Mouse (Mus musculus): ENCODE measurements around the gene Cdkn2b. TPM values are rescaled to one million over a fixed set of nuclear protein-coding genes. Genes with fewer than 3 reads are reported as not detected.

The Cdkn2b gene
- polyA plus RNA-seq, 1 experiment from 2014 or later, result 0.31 TPM

- Histone ChIP-seq H3K9ac (ENCODE audit: low read length) (no peak overlapping the region), H3K9me3 (ENCODE audit: control insufficient read depth, low read length) (no peaks in the 10 kb centered on the region), H3K36me3 (ENCODE audit: control insufficient read depth, insufficient read depth, low read length) (no peaks in the 10 kb centered on the region), H3K4me3 (ENCODE audit: low read depth, low read length) (no peak overlapping the region), H3K27me3 (ENCODE audit: control insufficient read depth, insufficient read depth, low read length) (no peaks in the 10 kb centered on the region), H3K4me1 (replicated peaks; ENCODE audit: control insufficient read depth, insufficient read depth, low read length) (no peaks in the 10 kb centered on the region), H3K4me2 (ENCODE audit: low read depth, low read length, severe bottlenecking) (no peak overlapping the region), H3K27ac (ENCODE audit: low read depth, low read length) (no peak overlapping the region)
- 59% methylated on average over 5 of the region's 5 CpGs for WGBS
- no peak for DNase-seq (ENCODE audit: low spot score)
- ATAC-seq (replicated peaks; ENCODE audit: low FRiP score), result no peak
These were observed 38.0 kb upstream of the Cdkn2b start for GRCm38 (mm10) chr4:89348842-89349241.

GRCm38 (mm10) chr4:89313461-89313860, 2.6 kb upstream of the Cdkn2b start:
- ATAC-seq (replicated peaks; ENCODE audit: low FRiP score) (no peak), DNase-seq (ENCODE audit: low spot score) (peak; percentile 78)
- Histone ChIP-seq H3K4me2 (ENCODE audit: low read depth, low read length, severe bottlenecking) (no peak overlapping the region), H3K27ac (ENCODE audit: low read depth, low read length) (no peak overlapping the region), H3K27me3 (ENCODE audit: control insufficient read depth, insufficient read depth, low read length) (peaks cover 23% of the 10 kb centered on the region), H3K4me1 (replicated peaks; ENCODE audit: control insufficient read depth, insufficient read depth, low read length) (no peaks in the 10 kb centered on the region), H3K36me3 (ENCODE audit: control insufficient read depth, insufficient read depth, low read length) (no peaks in the 10 kb centered on the region), H3K9me3 (ENCODE audit: control insufficient read depth, low read length) (no peaks in the 10 kb centered on the region), H3K4me3 (ENCODE audit: low read depth, low read length) (no peak overlapping the region), H3K9ac (ENCODE audit: low read length) (no peak overlapping the region)
- WGBS, result 12% methylated on average over 13 of the region's 13 CpGs

DNA sequence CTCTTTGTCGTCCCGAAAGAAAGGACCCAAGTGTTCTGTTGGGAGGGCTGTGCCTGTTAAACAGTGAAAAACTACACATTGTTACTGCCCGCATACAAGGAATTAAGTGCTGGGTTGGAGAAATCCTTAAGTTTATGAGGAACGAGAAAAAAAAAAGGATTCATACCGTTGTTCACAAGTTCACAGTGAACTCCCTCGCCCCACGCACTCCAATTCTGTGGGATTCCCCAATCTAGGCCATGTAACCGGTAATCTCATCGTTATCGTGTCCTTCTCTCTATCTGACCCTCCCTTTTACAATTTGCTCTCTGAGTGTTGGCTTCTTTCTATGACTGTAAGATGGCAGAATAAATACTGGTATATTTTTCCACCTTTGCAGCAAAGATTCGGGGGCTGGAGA, 843 bp downstream of the Cdkn2b start:
- no peak for DNase-seq (ENCODE audit: low spot score)
- H3K27ac ChIP-seq (ENCODE audit: low read depth, low read length), result no peak overlapping the region
- H3K27me3 ChIP-seq (ENCODE audit: control insufficient read depth, insufficient read depth, low read length), result peaks cover 52% of the 10 kb centered on the region
- no peaks in the 10 kb centered on the region for H3K36me3 ChIP-seq (ENCODE audit: control insufficient read depth, insufficient read depth, low read length)
- H3K9ac ChIP-seq (ENCODE audit: low read length), result no peak overlapping the region
- WGBS, result 0% methylated on average over 11 of the region's 11 CpGs
- H3K4me2 ChIP-seq (ENCODE audit: low read depth, low read length, severe bottlenecking), result peak overlapping the region; percentile 88; the same call in 1 of the 2 replicates
- no peaks in the 10 kb centered on the region for H3K4me1 ChIP-seq (replicated peaks; ENCODE audit: control insufficient read depth, insufficient read depth, low read length)
- H3K4me3 ChIP-seq (ENCODE audit: low read depth, low read length), result peak overlapping the region; percentile 44
- no peaks in the 10 kb centered on the region for H3K9me3 ChIP-seq (ENCODE audit: control insufficient read depth, low read length)
- ATAC-seq (replicated peaks; ENCODE audit: low FRiP score), result no peak

DNA sequence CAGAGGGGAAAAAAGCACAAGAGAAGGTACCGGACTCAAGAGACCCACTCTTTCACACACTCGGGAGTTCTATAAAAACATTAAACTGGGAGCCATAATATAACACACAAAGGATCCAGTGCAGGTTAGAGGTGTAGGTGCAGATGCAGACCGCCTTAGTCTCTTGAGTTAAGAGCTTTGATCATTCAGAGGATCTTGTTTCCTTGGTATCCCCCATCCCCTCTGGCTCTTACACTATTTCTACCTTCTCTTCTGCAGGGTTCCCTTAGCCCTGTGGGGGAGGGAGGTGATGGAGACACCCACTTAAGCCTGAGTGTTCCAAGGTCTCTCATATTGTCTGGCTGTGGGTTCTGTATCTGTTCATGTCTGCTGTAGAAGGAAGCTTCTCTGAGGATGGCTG, 2.8 kb downstream of the Cdkn2b start:
- Histone ChIP-seq H3K9ac (ENCODE audit: low read length) (no peak overlapping the region), H3K4me2 (ENCODE audit: low read depth, low read length, severe bottlenecking) (no peak overlapping the region), H3K4me1 (replicated peaks; ENCODE audit: control insufficient read depth, insufficient read depth, low read length) (peaks cover 4% of the 10 kb centered on the region; the same call in 1 of the 2 replicates), H3K4me3 (ENCODE audit: low read depth, low read length) (no peak overlapping the region), H3K27me3 (ENCODE audit: control insufficient read depth, insufficient read depth, low read length) (peaks cover 69% of the 10 kb centered on the region), H3K27ac (ENCODE audit: low read depth, low read length) (no peak overlapping the region), H3K36me3 (ENCODE audit: control insufficient read depth, insufficient read depth, low read length) (no peaks in the 10 kb centered on the region), H3K9me3 (ENCODE audit: control insufficient read depth, low read length) (no peaks in the 10 kb centered on the region)
- ATAC-seq (replicated peaks; ENCODE audit: low FRiP score), result no peak
- DNase-seq (ENCODE audit: low spot score), result no peak
- WGBS, result 11% methylated on average over 3 of the region's 3 CpGs

GRCm38 (mm10) chr4:89306798-89307365, 4.0 kb downstream of the Cdkn2b start:
- no peak for DNase-seq (ENCODE audit: low spot score)
- no peak for ATAC-seq (replicated peaks; ENCODE audit: low FRiP score)
- Histone ChIP-seq H3K9me3 (ENCODE audit: control insufficient read depth, low read length) (no peaks in the 10 kb centered on the region), H3K27ac (ENCODE audit: low read depth, low read length) (no peak overlapping the region), H3K27me3 (ENCODE audit: control insufficient read depth, insufficient read depth, low read length) (peaks cover 75% of the 10 kb centered on the region), H3K4me3 (ENCODE audit: low read depth, low read length) (no peak overlapping the region), H3K4me1 (replicated peaks; ENCODE audit: control insufficient read depth, insufficient read depth, low read length) (peaks cover 4% of the 10 kb centered on the region; the same call in 1 of the 2 replicates), H3K4me2 (ENCODE audit: low read depth, low read length, severe bottlenecking) (no peak overlapping the region), H3K36me3 (ENCODE audit: control insufficient read depth, insufficient read depth, low read length) (no peaks in the 10 kb centered on the region), H3K9ac (ENCODE audit: low read length) (no peak overlapping the region)
- under 1% methylated on average over 25 of the region's 25 CpGs for WGBS

DNA sequence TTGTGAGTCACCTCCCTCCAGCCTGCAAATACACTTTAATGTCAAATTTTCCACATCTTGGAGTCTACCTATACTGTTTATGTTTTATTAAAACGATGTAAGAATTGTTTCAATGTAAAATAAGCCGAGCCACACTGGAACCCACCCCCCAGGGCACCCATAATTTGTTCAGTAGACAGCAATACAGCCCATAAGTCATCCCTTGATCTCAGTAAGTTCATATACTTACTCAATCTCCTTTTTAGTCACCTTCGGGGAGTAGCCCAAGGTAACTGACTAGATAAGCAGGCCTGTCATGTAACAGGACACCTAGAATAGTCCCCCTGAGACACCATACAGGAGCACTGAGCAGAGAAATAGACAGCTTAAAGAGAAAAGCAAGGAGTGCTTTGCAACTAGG, 5.1 kb downstream of the Cdkn2b start:
- no peaks in the 10 kb centered on the region for H3K36me3 ChIP-seq (ENCODE audit: control insufficient read depth, insufficient read depth, low read length)
- H3K27ac ChIP-seq (ENCODE audit: low read depth, low read length), result no peak overlapping the region
- no peak overlapping the region for H3K9ac ChIP-seq (ENCODE audit: low read length)
- no peak for ATAC-seq (replicated peaks; ENCODE audit: low FRiP score)
- no peak overlapping the region for H3K4me3 ChIP-seq (ENCODE audit: low read depth, low read length)
- no peak for DNase-seq (ENCODE audit: low spot score)
- 2% methylated on average over 3 of the region's 3 CpGs for WGBS
- H3K27me3 ChIP-seq (ENCODE audit: control insufficient read depth, insufficient read depth, low read length), result peaks cover 80% of the 10 kb centered on the region
- no peaks in the 10 kb centered on the region for H3K9me3 ChIP-seq (ENCODE audit: control insufficient read depth, low read length)
- H3K4me2 ChIP-seq (ENCODE audit: low read depth, low read length, severe bottlenecking), result no peak overlapping the region
- peaks cover 4% of the 10 kb centered on the region; the same call in 1 of the 2 replicates for H3K4me1 ChIP-seq (replicated peaks; ENCODE audit: control insufficient read depth, insufficient read depth, low read length)

- DNase-seq (ENCODE audit: low spot score) (no peak), ATAC-seq (replicated peaks; ENCODE audit: low FRiP score) (peak; percentile 68)
- no peak overlapping the region for H3K27ac ChIP-seq (ENCODE audit: low read depth, low read length)
- no peaks in the 10 kb centered on the region for H3K9me3 ChIP-seq (ENCODE audit: control insufficient read depth, low read length)
- H3K4me3 ChIP-seq (ENCODE audit: low read depth, low read length), result no peak overlapping the region
- no peak overlapping the region for H3K9ac ChIP-seq (ENCODE audit: low read length)
- peaks cover 4% of the 10 kb centered on the region; the same call in 1 of the 2 replicates for H3K4me1 ChIP-seq (replicated peaks; ENCODE audit: control insufficient read depth, insufficient read depth, low read length)
- under 1% methylated on average over 14 of the region's 14 CpGs for WGBS
- no peak overlapping the region for H3K4me2 ChIP-seq (ENCODE audit: low read depth, low read length, severe bottlenecking)
- peaks cover 80% of the 10 kb centered on the region for H3K27me3 ChIP-seq (ENCODE audit: control insufficient read depth, insufficient read depth, low read length)
- no peaks in the 10 kb centered on the region for H3K36me3 ChIP-seq (ENCODE audit: control insufficient read depth, insufficient read depth, low read length)
These were observed 7.4 kb downstream of the Cdkn2b start for GRCm38 (mm10) chr4:89303281-89303995.

- Histone ChIP-seq H3K4me1 (replicated peaks; ENCODE audit: control insufficient read depth, insufficient read depth, low read length) (peaks cover 4% of the 10 kb centered on the region; the same call in 1 of the 2 replicates), H3K27me3 (ENCODE audit: control insufficient read depth, insufficient read depth, low read length) (peaks cover 81% of the 10 kb centered on the region), H3K9me3 (ENCODE audit: control insufficient read depth, low read length) (no peaks in the 10 kb centered on the region), H3K9ac (ENCODE audit: low read length) (no peak overlapping the region), H3K4me3 (ENCODE audit: low read depth, low read length) (no peak overlapping the region), H3K27ac (ENCODE audit: low read depth, low read length) (no peak overlapping the region), H3K36me3 (ENCODE audit: control insufficient read depth, insufficient read depth, low read length) (no peaks in the 10 kb centered on the region), H3K4me2 (ENCODE audit: low read depth, low read length, severe bottlenecking) (no peak overlapping the region)
- ATAC-seq (replicated peaks; ENCODE audit: low FRiP score), result no peak
- 0% methylated on average over 1 of the region's 1 CpGs for WGBS
- no peak for DNase-seq (ENCODE audit: low spot score)
These were observed 8.7 kb downstream of the Cdkn2b start for GRCm38 (mm10) chr4:89302129-89302528.

GRCm38 (mm10) chr4:89299721-89300120, 11.1 kb downstream of the Cdkn2b start:
- Histone ChIP-seq H3K27me3 (ENCODE audit: control insufficient read depth, insufficient read depth, low read length) (peaks cover 85% of the 10 kb centered on the region), H3K4me1 (replicated peaks; ENCODE audit: control insufficient read depth, insufficient read depth, low read length) (peaks cover 7% of the 10 kb centered on the region; the same call in 1 of the 2 replicates), H3K27ac (ENCODE audit: low read depth, low read length) (no peak overlapping the region), H3K9me3 (ENCODE audit: control insufficient read depth, low read length) (no peaks in the 10 kb centered on the region), H3K9ac (ENCODE audit: low read length) (no peak overlapping the region), H3K4me3 (ENCODE audit: low read depth, low read length) (no peak overlapping the region), H3K36me3 (ENCODE audit: control insufficient read depth, insufficient read depth, low read length) (no peaks in the 10 kb centered on the region), H3K4me2 (ENCODE audit: low read depth, low read length, severe bottlenecking) (no peak overlapping the region)
- no peak for DNase-seq (ENCODE audit: low spot score)
- WGBS, result 1% methylated on average over 2 of the region's 2 CpGs
- ATAC-seq (replicated peaks; ENCODE audit: low FRiP score), result no peak
